Mouse (Mus musculus) spleen, postnatal 14 days (tissue): Measurements from ENCODE around the gene Zfp354b.

Experiments used
- DNase-seq, 2 experiments: peaks; one replicate each; pipeline ENCODE4 v3.0.0; 2021 to 2022; ENCODE audit warnings: low spot score in 2 of 2

Zfp354b gene

DNA sequence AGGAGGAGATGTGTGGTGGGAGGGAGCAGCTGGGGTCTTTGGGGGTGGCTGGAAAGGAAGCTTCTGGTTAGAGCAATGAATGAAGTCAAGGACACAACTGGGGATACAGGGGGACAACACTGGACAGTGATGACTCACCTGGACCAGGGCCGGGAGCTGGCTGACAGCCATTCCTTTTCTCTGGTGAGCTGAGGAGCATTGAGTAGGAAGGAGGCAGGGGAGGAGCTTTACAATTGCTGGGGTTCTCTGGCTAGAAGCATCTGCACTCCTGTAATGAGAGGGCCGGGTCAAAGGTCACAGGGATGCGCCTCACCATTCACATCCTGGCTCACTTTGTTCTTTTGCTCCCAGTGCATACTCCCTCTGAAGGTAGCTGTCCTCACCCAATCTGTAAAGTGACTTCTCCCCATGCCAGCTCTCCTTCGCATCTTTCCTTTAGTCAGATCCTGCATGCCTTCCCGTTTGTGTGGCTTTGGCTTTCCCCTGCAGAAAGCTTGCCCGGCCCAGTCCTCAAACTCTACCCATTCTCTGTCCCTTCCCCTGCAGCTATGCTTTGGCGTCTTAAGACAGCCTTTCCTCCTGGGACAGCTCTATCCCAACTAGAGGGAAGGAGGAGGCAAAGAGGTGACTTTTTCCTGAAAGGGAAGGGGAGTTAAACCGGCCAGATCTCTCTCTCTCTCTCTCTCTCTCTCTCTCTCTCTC lies 45.1 kb downstream of the Zfp354b start:
- DNase-seq: no peak

DNA sequence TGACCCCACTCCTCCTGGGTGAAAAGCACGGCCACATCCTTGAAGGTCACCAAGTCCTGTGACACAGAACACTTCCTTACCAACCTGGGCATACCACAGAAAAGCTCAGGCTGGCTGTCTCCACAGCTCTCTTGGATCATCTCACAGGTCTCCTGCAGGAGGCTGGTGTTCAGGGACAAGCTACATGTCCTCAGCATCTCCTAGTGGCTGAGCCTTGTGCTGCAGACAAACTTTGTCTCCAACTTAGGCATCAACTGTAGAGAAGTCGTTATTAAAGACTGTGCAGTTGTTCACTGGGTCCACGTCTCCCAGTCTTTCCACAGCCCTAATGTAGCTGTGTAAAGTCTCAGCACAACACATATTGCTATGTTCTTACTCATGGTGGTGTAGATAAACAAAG lies 47.7 kb downstream of the Zfp354b start:
- DNase-seq: no peak

DNA sequence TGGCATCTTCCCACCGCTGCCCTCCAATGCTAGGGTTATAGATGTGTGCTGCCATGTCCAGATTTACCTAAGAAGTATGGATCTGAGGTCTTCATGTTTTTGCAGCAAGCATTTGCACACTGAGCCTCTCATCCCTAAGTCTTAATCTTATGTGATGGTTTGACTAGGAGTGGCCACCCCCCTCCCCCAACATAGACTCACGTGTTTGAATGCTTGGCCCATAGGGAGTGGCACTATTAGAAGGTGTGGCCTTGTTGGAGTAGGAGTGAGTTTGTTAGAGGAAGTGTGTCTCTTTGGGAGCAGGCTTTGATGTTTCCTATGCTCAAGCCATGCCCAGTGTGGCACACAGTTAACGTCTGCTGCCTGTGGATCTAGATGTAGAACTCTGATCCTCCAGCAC lies 52.8 kb downstream of the Zfp354b start:
- no peak for DNase-seq
